Mouse (Mus musculus): ENCODE results near the gene C1rb. TPM values are rescaled to one million over a fixed set of nuclear protein-coding genes. Genes with fewer than 3 reads are reported as not detected.
"Not testable (repeated sequence)": the region's sequence is repeated elsewhere in the genome, so short reads cannot be mapped to it uniquely, and the experiment has no call there.

C1rb gene
- polyA plus RNA-seq, 1 experiment from 2014 or later = not detected

DNA sequence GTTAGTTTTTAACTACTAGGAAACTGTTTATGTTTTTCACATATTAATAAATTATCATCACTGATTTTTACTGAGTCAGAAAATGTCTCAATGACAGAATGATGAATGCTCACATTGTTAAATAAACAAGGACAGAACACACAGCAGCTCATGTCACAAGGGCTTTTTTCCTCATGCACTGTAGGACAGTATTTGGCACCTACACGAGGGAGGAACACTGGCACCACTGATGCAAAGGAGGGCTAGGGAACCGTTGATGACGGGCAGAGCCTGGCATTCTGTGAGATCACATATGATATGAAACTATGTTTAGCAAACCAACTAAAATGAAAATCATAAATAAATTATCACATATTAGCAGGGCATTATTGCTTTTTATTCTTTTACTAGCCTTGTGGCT, 14.8 kb downstream of the C1rb start:
- Histone ChIP-seq H3K36me3 (ENCODE audit: control insufficient read depth, insufficient read depth, low read length) (no peaks in the 10 kb centered on the region), H3K4me3 (ENCODE audit: low read depth, low read length) (no peak overlapping the region), H3K9me3 (ENCODE audit: control insufficient read depth, low read length) (no peaks in the 10 kb centered on the region), H3K27ac (ENCODE audit: low read depth, low read length) (no peak overlapping the region), H3K4me2 (ENCODE audit: low read depth, low read length) (no peak overlapping the region), H3K4me1 (ENCODE audit: control insufficient read depth, insufficient read depth, low read length) (no peaks in the 10 kb centered on the region), H3K9ac (replicated peaks; ENCODE audit: low read depth, low read length) (no peak overlapping the region), H3K27me3 (ENCODE audit: control insufficient read depth, insufficient read depth, low read length) (no peaks in the 10 kb centered on the region)
- ATAC-seq (ENCODE audit: low read depth) = no peak
- 85% methylated on average over 3 of the region's 3 CpGs for WGBS

DNA sequence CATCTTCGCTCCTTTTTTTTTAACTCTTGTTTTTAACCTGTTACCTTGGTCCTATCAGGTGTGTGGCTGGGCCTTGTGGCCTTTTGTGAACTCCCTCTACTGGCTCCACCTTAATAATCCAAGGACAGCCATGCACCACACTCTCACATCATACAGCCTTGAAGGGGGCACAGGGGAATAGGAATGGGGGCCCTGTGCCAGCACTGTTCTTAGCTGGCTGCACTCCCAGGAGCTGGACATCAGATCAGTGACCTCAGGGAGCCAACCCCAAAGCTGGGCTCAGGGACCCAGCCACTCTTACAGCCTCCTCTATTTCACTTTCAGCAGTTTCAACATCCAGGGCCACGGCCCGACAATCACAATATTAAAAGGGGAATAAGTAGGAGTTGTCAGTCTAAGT, 15.7 kb downstream of the C1rb start:
- no peaks in the 10 kb centered on the region for H3K27me3 ChIP-seq (ENCODE audit: control insufficient read depth, insufficient read depth, low read length)
- H3K36me3 ChIP-seq (ENCODE audit: control insufficient read depth, insufficient read depth, low read length) = no peaks in the 10 kb centered on the region
- no peaks in the 10 kb centered on the region for H3K9me3 ChIP-seq (ENCODE audit: control insufficient read depth, low read length)
- no peak overlapping the region for H3K4me3 ChIP-seq (ENCODE audit: low read depth, low read length)
- H3K9ac ChIP-seq (replicated peaks; ENCODE audit: low read depth, low read length) = no peak overlapping the region
- no peak overlapping the region for H3K27ac ChIP-seq (ENCODE audit: low read depth, low read length)
- WGBS = 94% methylated on average over 3 of the region's 3 CpGs
- H3K4me2 ChIP-seq (ENCODE audit: low read depth, low read length) = no peak overlapping the region
- no peak for ATAC-seq (ENCODE audit: low read depth)
- H3K4me1 ChIP-seq (ENCODE audit: control insufficient read depth, insufficient read depth, low read length) = no peaks in the 10 kb centered on the region

DNA sequence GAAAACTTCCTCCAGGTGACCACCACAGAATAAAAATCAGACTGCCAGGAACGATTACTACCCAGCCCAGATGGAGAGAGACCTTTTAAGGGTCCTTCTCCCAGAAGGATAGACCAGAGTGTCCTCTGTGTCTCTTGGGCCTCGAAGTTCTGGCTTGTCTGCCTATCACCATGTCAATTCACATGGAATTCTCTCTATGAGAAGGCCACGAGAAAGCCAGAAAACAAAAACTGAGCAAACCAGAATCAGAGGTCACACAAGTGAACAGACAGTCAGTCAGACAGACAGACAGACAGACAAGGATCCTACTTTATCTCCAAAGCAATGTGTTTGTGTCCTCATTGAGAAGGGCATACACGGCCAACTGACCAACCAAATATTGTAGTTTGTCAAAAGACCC, 16.2 kb downstream of the C1rb start:
- no peak for ATAC-seq (ENCODE audit: low read depth)
- no peak overlapping the region for H3K27ac ChIP-seq (ENCODE audit: low read depth, low read length)
- no peak overlapping the region for H3K4me3 ChIP-seq (ENCODE audit: low read depth, low read length)
- no peak overlapping the region for H3K9ac ChIP-seq (replicated peaks; ENCODE audit: low read depth, low read length)
- H3K4me2 ChIP-seq (ENCODE audit: low read depth, low read length) = no peak overlapping the region
- 83% methylated on average over 4 of the region's 4 CpGs for WGBS
- no peaks in the 10 kb centered on the region for H3K4me1 ChIP-seq (ENCODE audit: control insufficient read depth, insufficient read depth, low read length)
- H3K9me3 ChIP-seq (ENCODE audit: control insufficient read depth, low read length) = no peaks in the 10 kb centered on the region
- H3K36me3 ChIP-seq (ENCODE audit: control insufficient read depth, insufficient read depth, low read length) = no peaks in the 10 kb centered on the region
- H3K27me3 ChIP-seq (ENCODE audit: control insufficient read depth, insufficient read depth, low read length) = no peaks in the 10 kb centered on the region

DNA sequence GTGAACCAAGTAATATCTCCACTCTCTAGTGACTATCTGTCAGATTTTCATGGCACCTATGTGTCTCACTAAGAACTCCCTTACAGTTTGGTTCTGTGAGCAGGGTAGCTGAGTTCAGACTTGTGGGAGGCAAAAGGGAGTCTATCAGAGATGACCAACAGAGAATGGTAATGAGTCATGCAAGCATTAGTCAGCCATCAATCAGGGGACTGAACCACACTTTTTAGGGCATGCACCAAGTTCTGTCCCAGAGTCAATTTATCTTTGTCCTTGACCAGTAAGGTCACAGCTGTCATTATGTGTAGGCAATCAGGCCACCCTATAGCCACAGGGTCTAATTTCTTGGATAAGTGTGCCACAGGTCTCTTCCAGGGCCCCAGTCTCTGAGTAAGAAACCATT, 18.7 kb downstream of the C1rb start:
- Histone ChIP-seq H3K36me3 (ENCODE audit: control insufficient read depth, insufficient read depth, low read length) (no peaks in the 10 kb centered on the region), H3K27me3 (ENCODE audit: control insufficient read depth, insufficient read depth, low read length) (no peaks in the 10 kb centered on the region), H3K4me1 (ENCODE audit: control insufficient read depth, insufficient read depth, low read length) (no peaks in the 10 kb centered on the region), H3K4me3 (ENCODE audit: low read depth, low read length) (no peak overlapping the region), H3K9ac (replicated peaks; ENCODE audit: low read depth, low read length) (no peak overlapping the region), H3K4me2 (ENCODE audit: low read depth, low read length) (no peak overlapping the region), H3K9me3 (ENCODE audit: control insufficient read depth, low read length) (no peaks in the 10 kb centered on the region), H3K27ac (ENCODE audit: low read depth, low read length) (no peak overlapping the region)
- ATAC-seq (ENCODE audit: low read depth) = no peak

DNA sequence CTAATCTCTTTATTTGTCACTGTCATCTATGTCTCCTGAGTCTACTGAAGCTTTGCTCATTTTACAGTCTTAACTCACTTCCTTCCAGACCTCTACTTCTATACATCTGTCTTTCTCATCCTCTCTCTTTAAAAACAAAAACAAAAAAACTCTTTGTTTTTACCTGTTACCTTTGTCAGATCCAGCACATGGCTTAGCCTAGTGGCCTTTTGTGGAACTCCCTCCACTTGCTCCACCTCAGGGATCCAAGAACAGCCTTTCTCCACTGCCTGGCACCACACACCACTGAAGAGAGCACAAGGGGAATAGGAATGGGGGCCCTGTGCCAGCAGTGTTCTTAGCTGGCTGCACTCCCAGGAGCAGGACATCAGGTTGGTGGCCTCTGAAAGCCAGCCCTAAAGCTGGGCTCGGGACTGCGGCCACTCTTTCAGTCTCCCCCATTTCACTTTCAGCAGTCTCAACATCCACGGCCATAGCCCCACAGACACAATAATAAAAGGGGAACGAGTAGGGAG, 22.1 kb downstream of the C1rb start:
- WGBS = 87% methylated on average over 4 of the region's 4 CpGs
- H3K4me1 ChIP-seq (ENCODE audit: control insufficient read depth, insufficient read depth, low read length) = no peaks in the 10 kb centered on the region
- H3K9ac ChIP-seq (replicated peaks; ENCODE audit: low read depth, low read length) = no peak overlapping the region
- ATAC-seq (ENCODE audit: low read depth) = no peak
- H3K27me3 ChIP-seq (ENCODE audit: control insufficient read depth, insufficient read depth, low read length) = no peaks in the 10 kb centered on the region
- no peak overlapping the region for H3K4me2 ChIP-seq (ENCODE audit: low read depth, low read length)
- no peak overlapping the region for H3K4me3 ChIP-seq (ENCODE audit: low read depth, low read length)
- no peaks in the 10 kb centered on the region for H3K36me3 ChIP-seq (ENCODE audit: control insufficient read depth, insufficient read depth, low read length)
- H3K27ac ChIP-seq (ENCODE audit: low read depth, low read length) = no peak overlapping the region
- no peaks in the 10 kb centered on the region for H3K9me3 ChIP-seq (ENCODE audit: control insufficient read depth, low read length)

DNA sequence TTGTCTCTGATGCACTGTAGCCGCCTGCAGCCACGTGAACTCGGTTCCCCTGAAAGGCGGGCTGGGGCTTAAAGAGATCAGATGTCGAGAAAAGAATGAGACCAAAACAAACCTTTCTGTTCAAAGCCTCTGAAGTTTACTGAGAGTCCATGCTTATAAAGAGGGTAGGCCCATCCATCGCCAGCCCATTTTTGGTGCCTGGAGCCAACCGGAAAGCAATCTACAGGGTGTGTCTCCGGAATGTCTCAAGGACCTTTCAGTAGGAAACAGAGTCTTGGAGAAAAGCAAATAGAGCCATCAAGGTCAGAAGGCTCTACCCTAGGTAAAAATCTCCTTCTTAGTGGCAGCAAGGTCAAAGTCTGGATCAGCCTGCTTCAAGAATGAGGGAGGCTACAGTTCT, 23.0 kb downstream of the C1rb start:
- no peak for ATAC-seq (ENCODE audit: low read depth)
- no peak overlapping the region for H3K4me2 ChIP-seq (ENCODE audit: low read depth, low read length)
- WGBS = 89% methylated on average over 8 of the region's 8 CpGs
- no peaks in the 10 kb centered on the region for H3K36me3 ChIP-seq (ENCODE audit: control insufficient read depth, insufficient read depth, low read length)
- H3K27me3 ChIP-seq (ENCODE audit: control insufficient read depth, insufficient read depth, low read length) = no peaks in the 10 kb centered on the region
- no peak overlapping the region for H3K9ac ChIP-seq (replicated peaks; ENCODE audit: low read depth, low read length)
- H3K4me1 ChIP-seq (ENCODE audit: control insufficient read depth, insufficient read depth, low read length) = no peaks in the 10 kb centered on the region
- no peak overlapping the region for H3K4me3 ChIP-seq (ENCODE audit: low read depth, low read length)
- no peaks in the 10 kb centered on the region for H3K9me3 ChIP-seq (ENCODE audit: control insufficient read depth, low read length)
- H3K27ac ChIP-seq (ENCODE audit: low read depth, low read length) = no peak overlapping the region

DNA sequence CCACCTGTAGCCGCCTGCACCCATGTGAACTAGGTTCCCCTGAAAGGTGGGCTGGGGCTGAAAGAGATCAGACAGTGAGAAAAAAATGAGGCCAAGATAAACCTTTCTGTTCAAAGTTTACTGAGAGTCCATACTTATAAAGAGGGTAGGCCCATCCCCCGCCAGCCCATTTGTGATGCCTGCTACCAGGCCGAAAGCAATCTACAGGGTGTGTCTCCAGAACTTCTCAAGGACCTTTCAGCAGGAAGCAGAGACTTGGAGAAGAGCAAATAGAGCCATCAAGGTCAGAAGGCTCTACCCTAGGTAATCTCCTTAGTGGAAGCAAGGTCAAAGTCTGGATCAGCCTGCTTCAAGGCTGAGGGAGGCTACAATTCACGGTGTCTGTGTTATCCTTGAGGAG, 31.9 kb downstream of the C1rb start:
- Histone ChIP-seq H3K27ac (ENCODE audit: low read depth, low read length) (no peak overlapping the region), H3K36me3 (ENCODE audit: control insufficient read depth, insufficient read depth, low read length) (no peaks in the 10 kb centered on the region), H3K4me2 (ENCODE audit: low read depth, low read length) (no peak overlapping the region), H3K9me3 (ENCODE audit: control insufficient read depth, low read length) (no peaks in the 10 kb centered on the region; the same call in 1 of the 2 replicates), H3K4me1 (ENCODE audit: control insufficient read depth, insufficient read depth, low read length) (no peaks in the 10 kb centered on the region), H3K27me3 (ENCODE audit: control insufficient read depth, insufficient read depth, low read length) (no peaks in the 10 kb centered on the region), H3K4me3 (ENCODE audit: low read depth, low read length) (no peak overlapping the region), H3K9ac (replicated peaks; ENCODE audit: low read depth, low read length) (no peak overlapping the region)
- WGBS = 95% methylated on average over 4 of the region's 4 CpGs
- no peak for ATAC-seq (ENCODE audit: low read depth)

DNA sequence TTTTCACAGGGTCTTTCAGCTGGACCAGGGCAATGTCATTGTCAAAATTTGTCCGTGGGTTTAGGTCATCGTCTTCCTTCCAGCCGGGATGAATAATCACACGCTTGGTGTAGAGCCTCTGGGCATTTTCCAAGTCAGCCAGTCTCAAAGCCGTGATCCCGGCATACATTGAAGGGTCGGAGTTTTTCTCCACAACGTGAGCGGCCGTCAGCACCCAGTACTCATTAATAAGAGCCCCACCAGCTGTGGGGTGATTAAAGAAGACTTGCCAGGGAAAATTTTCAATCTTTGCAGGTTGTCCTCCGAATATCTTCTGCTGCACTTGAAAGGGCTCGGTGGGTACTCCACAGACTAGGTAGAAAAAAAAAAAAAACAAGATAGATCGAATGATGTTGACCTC, 55.5 kb downstream of the C1rb start:
- Histone ChIP-seq H3K4me1 (ENCODE audit: control insufficient read depth, insufficient read depth, low read length) (no peaks in the 10 kb centered on the region), H3K4me2 (ENCODE audit: low read depth, low read length) (no peak overlapping the region), H3K36me3 (ENCODE audit: control insufficient read depth, insufficient read depth, low read length) (no peaks in the 10 kb centered on the region), H3K9me3 (ENCODE audit: control insufficient read depth, low read length) (no peaks in the 10 kb centered on the region), H3K27me3 (ENCODE audit: control insufficient read depth, insufficient read depth, low read length) (no peaks in the 10 kb centered on the region), H3K4me3 (ENCODE audit: low read depth, low read length) (no peak overlapping the region), H3K27ac (ENCODE audit: low read depth, low read length) (no peak overlapping the region), H3K9ac (replicated peaks; ENCODE audit: low read depth, low read length) (no peak overlapping the region)
- no peak for ATAC-seq (ENCODE audit: low read depth)
- whole genome bisulfite sequencing = 91% methylated on average over 13 of the region's 13 CpGs

DNA sequence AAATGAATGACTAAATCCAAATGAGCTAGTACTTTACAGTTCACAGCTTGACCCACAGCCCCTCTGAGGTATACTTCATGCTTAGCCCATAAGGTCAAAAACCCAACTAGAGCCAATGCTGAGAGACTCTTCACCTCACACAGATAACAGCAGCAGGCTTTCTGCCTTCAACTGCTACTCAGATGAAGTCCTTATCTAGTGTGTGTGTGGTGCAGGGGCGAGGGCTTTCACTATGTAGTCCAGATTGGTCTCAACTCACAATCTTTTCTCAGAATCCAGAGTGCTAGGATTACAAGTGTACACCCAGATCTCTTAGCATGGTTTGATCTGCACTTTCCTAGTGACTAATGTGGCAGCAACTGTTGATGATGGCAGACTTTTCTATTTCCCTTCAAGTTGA, 56.1 kb downstream of the C1rb start:
- ATAC-seq (ENCODE audit: low read depth); H3K4me1 ChIP-seq (ENCODE audit: control insufficient read depth, insufficient read depth, low read length): not testable (repeated sequence)

DNA sequence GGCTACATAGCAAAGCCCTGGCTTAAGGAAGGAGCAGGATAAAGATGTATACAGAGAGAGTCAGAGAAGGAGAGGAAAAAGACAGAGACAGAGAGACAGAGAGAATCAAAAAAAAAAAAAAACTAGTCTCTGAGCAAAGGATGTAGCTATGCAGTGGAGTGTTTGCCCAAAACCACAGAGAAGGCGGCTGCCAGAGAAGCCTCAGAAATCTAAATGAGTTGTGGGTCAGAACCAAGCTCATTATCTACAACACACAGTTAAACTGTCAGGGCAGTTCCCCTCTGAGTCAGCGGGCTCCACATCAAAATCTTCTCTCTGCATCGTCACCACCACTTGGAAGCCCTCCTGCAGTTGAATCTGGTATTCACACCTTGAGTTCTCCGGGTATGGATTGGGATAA, 60.7 kb downstream of the C1rb start:
- no peak overlapping the region for H3K9ac ChIP-seq (replicated peaks; ENCODE audit: low read depth, low read length)
- H3K27ac ChIP-seq (ENCODE audit: low read depth, low read length) = no peak overlapping the region
- H3K4me1 ChIP-seq (ENCODE audit: control insufficient read depth, insufficient read depth, low read length) = no peaks in the 10 kb centered on the region
- no peak overlapping the region for H3K4me2 ChIP-seq (ENCODE audit: low read depth, low read length)
- H3K36me3 ChIP-seq (ENCODE audit: control insufficient read depth, insufficient read depth, low read length) = no peaks in the 10 kb centered on the region
- H3K4me3 ChIP-seq (ENCODE audit: low read depth, low read length) = no peak overlapping the region
- no peaks in the 10 kb centered on the region for H3K27me3 ChIP-seq (ENCODE audit: control insufficient read depth, insufficient read depth, low read length)
- 82% methylated on average over 4 of the region's 4 CpGs for WGBS
- ATAC-seq (ENCODE audit: low read depth) = no peak
- no peaks in the 10 kb centered on the region for H3K9me3 ChIP-seq (ENCODE audit: control insufficient read depth, low read length)

More for the DNA sequence above, 56.1 kb downstream of the C1rb start:
- whole genome bisulfite sequencing = 48% methylated on average over 1 of the region's 1 CpGs
- H3K36me3 ChIP-seq (ENCODE audit: control insufficient read depth, insufficient read depth, low read length); H3K27ac ChIP-seq (ENCODE audit: low read depth, low read length); H3K27me3 ChIP-seq (ENCODE audit: control insufficient read depth, insufficient read depth, low read length); H3K9ac ChIP-seq (replicated peaks; ENCODE audit: low read depth, low read length); H3K4me3 ChIP-seq (ENCODE audit: low read depth, low read length); H3K9me3 ChIP-seq (ENCODE audit: control insufficient read depth, low read length); H3K4me2 ChIP-seq (ENCODE audit: low read depth, low read length): not testable (repeated sequence)

Data from neural tube, embryonic 14.5 days (tissue).